Mouse (Mus musculus) heart, postnatal 0 days (tissue): ENCODE measurements around the gene Htr7. TPM values are rescaled to one million over a fixed set of nuclear protein-coding genes. Genes with fewer than 3 reads are reported as not detected.

Experiments
- ATAC-seq: fragments of 200-750 bp; cut with Nextera tagmentation; 2 replicates; pipeline ENCODE4 v1.8.0; 2017; ENCODE audit warnings: low read depth, moderate number of reproducible peaks, moderate library complexity; ENCODE audit not compliant: insufficient read depth
- DNase-seq: peaks from one replicate; pipeline ENCODE4 v3.0.0-alpha.2; 2016; ENCODE audit warnings: low spot score
- H3K27ac ChIP-seq: fragments of 300-500 bp; sonication (generic); 2 replicates; pipeline ENCODE4 v1.5.1; 2014; ENCODE audit warnings: low read depth, mild to moderate bottlenecking
- H3K27me3 ChIP-seq: fragments of 300-500 bp; sonication (generic); 2 replicates; pipeline ENCODE4 v1.6.1; 2014; ENCODE audit warnings: low read length, mixed read lengths; ENCODE audit not compliant: control insufficient read depth, insufficient read depth
- H3K36me3 ChIP-seq: fragments of 300-500 bp; sonication (generic); replicated peaks from 2 replicates; pipeline ENCODE4 v1.6.1; 2014; ENCODE audit warnings: low read length, mixed read lengths; ENCODE audit not compliant: control insufficient read depth, insufficient read depth
- H3K4me1 ChIP-seq: fragments of 300-500 bp; sonication (generic); 2 replicates; pipeline ENCODE4 v1.6.1; 2014; ENCODE audit warnings: antibody characterized with exemption; ENCODE audit not compliant: control insufficient read depth, insufficient read depth
- H3K4me2 ChIP-seq: fragments of 300-500 bp; sonication (generic); 2 replicates; pipeline ENCODE4 v1.6.1; 2014; ENCODE audit warnings: low read depth, mild to moderate bottlenecking, low read length, moderate library complexity
- H3K4me3 ChIP-seq: fragments of 300-500 bp; sonication (generic); 2 replicates; pipeline ENCODE4 v1.5.1; 2014; ENCODE audit warnings: low read depth, low read length
- H3K9ac ChIP-seq: fragments of 300-500 bp; sonication (generic); replicated peaks from 2 replicates; pipeline ENCODE4 v1.6.1; 2014; ENCODE audit warnings: low read depth, low read length, mixed read lengths
- H3K9me3 ChIP-seq: fragments of 300-500 bp; sonication (generic); replicated peaks from 2 replicates; pipeline ENCODE4 v1.6.1; 2016; ENCODE audit warnings: low read length; ENCODE audit not compliant: control insufficient read depth
- CTCF ChIP-seq: IDR thresholded peaks from 2 replicates; pipeline ENCODE4 v1.5.1; 2016; ENCODE audit warnings: antibody characterized with exemption, control low read depth, low read depth
- EP300 ChIP-seq: IDR thresholded peaks from 2 replicates; pipeline ENCODE4 v1.6.1; 2016; ENCODE audit warnings: antibody characterized with exemption, low read depth
- WGBS: fragments of 180-500 bp; shearing (Covaris S2); extraction: QIAGEN DNeasy Blood & Tissue Kit; methylation state at CpG from one replicate; pipeline ENCODE4 v1.1.7; 2014; 5-methylcytosine and 5-hydroxymethylcytosine counted together
- polyA plus RNA-seq: library from polyadenylated mRNA; unstranded; fragments of >200 nt; fragmentation: Nextera tagmentation; extraction: Ambion mirVana; gene quantifications from 2 replicates; pipeline ENCODE4 v1.2.1, GENCODE M21; 2015
- total RNA-seq: library from RNA; depleted of rRNA; stranded (reverse); fragments of >200 nt; gene quantifications from 2 replicates; pipeline ENCODE4 v1.2.3, GENCODE M21; 2014; ENCODE audit warnings: low replicate concordance; rRNA removed

Gene Htr7
- total and polyA plus RNA-seq, 2 experiments from 2014 or later = not detected

- WGBS = 36% methylated on average over 1 of the region's 1 CpGs
- DNase-seq = no peak
- no peak for ATAC-seq
Observed at GRCm38 (mm10) chr19:35949888-35950287, 107.4 kb downstream of the Htr7 start.

GRCm38 (mm10) chr19:35924961-35925495 is 132.3 kb downstream of the Htr7 start:
- WGBS = 49% methylated on average over 3 of the region's 3 CpGs
- no peak for ATAC-seq
- no peak overlapping the region for H3K27ac ChIP-seq

More at GRCm38 (mm10) chr19:35949888-35950287, 107.4 kb downstream of the Htr7 start:
- Histone ChIP-seq H3K9me3 (no peaks in the 10 kb centered on the region), H3K9ac (no peak overlapping the region), H3K27ac (no peak overlapping the region), H3K4me2 (no peak overlapping the region), H3K4me3 (no peak overlapping the region), H3K4me1 (no peaks in the 10 kb centered on the region), H3K27me3 (no peaks in the 10 kb centered on the region), H3K36me3 (no peaks in the 10 kb centered on the region)
- no peak for TF ChIP-seq CTCF
- TF ChIP-seq EP300 = no peak

GRCm38 (mm10) chr19:35924418-35924817 is 132.9 kb downstream of the Htr7 start:
- no peak for TF ChIP-seq CTCF
- TF ChIP-seq EP300 = no peak
- Histone ChIP-seq H3K4me2 (no peak overlapping the region), H3K36me3 (no peaks in the 10 kb centered on the region), H3K27me3 (no peaks in the 10 kb centered on the region), H3K9me3 (no peaks in the 10 kb centered on the region), H3K9ac (no peak overlapping the region), H3K4me3 (no peak overlapping the region), H3K27ac (no peak overlapping the region), H3K4me1 (0 out of 2 replicates have a peak, but pooled peaks cover 3% of the 10 kb centered on the region)
- 22% methylated on average over 5 of the region's 5 CpGs for WGBS
- peak; percentile 72 for ATAC-seq
- peak; percentile 42 for DNase-seq

More at GRCm38 (mm10) chr19:35924961-35925495, 132.3 kb downstream of the Htr7 start:
- Histone ChIP-seq H3K9me3 (no peaks in the 10 kb centered on the region), H3K27me3 (no peaks in the 10 kb centered on the region), H3K36me3 (no peaks in the 10 kb centered on the region), H3K4me3 (no peak overlapping the region), H3K9ac (no peak overlapping the region), H3K4me1 (0 out of 2 replicates have a peak, but pooled peaks cover 3% of the 10 kb centered on the region), H3K4me2 (no peak overlapping the region)
- TF ChIP-seq EP300 (no peak), CTCF (no peak)
- no peak for DNase-seq

Other genes starting within 250 kb of the Htr7 start
- gene Rpp30, start 26.2 kb upstream of the Htr7 start, total RNA-seq = 13.8 and 47.6 TPM in 2 replicates
- 31.7 and 36.1 TPM in 2 replicates for gene Rpp30, start 26.2 kb upstream of the Htr7 start, polyA plus RNA-seq
- gene Ankrd1, start 62.6 kb upstream of the Htr7 start, total RNA-seq = 557 and 776 TPM in 2 replicates
- gene Ankrd1, start 62.6 kb upstream of the Htr7 start, polyA plus RNA-seq = 491 and 665 TPM in 2 replicates